Mouse (Mus musculus): ENCODE results near the gene Nectin4. TPM values are rescaled to one million over a fixed set of nuclear protein-coding genes. Genes with fewer than 3 reads are reported as not detected.

Gene Nectin4
- polyA plus RNA-seq, 1 experiment from 2014 or later: 10.2 TPM

DNA sequence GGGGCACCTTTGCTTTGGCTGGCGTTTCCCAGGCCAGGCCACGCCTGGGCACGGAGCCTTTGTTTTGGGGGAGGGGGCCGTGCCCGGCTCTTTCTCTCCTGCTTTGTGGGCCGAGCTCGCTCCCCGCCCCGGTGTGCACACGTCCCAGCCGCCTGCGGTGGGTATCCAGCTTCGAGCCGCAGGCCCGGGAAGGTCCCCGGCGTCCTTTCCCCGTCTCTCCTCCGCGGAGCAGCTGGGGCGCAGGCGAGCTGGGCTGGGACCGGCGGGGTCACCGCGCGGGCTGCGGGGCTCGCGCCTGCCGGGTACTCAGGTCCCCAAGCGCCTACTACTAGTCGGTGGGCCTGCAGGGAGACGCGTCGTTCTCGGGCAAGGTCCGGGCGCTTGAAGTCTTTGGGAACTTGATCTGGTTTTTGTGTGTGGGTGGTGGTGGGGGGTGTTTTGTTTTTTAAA, 41.6 kb downstream of the Nectin4 start:
- no peaks in the 10 kb centered on the region for H3K27me3 ChIP-seq (replicated peaks; ENCODE audit: insufficient read depth, low read length)
- peak overlapping the region; percentile 94 for H3K9ac ChIP-seq (replicated peaks; ENCODE audit: low read depth)
- H3K4me1 ChIP-seq (ENCODE audit: insufficient read depth, low read depth, low read length): no peaks in the 10 kb centered on the region; the same call in 1 of the 2 replicates
- H3K36me3 ChIP-seq (ENCODE audit: insufficient read depth, low read length): no peaks in the 10 kb centered on the region; the same call in 1 of the 2 replicates
- H3K27ac ChIP-seq (ENCODE audit: low read length): peak overlapping the region; percentile 84
- peak overlapping the region; percentile 71 for H3K4me2 ChIP-seq (replicated peaks; ENCODE audit: low read depth, low read length)
- TF ChIP-seq EP300 (IDR thresholded peaks at IDR 0.05) (no peak), CTCF (IDR thresholded peaks at IDR 0.05) (no peak)
- ATAC-seq (peak; percentile 74), DNase-seq (ENCODE audit: low spot score) (no peak)
- H3K9me3 ChIP-seq (ENCODE audit: low read length): no peaks in the 10 kb centered on the region
- WGBS: 3% methylated on average over 28 of the region's 39 CpGs
- peak overlapping the region; percentile 96 for H3K4me3 ChIP-seq (ENCODE audit: low read depth, low read length)

- H3K36me3 ChIP-seq (ENCODE audit: insufficient read depth, low read length): no peaks in the 10 kb centered on the region; the same call in 1 of the 2 replicates
- no peaks in the 10 kb centered on the region; the same call in 1 of the 2 replicates for H3K4me1 ChIP-seq (ENCODE audit: insufficient read depth, low read depth, low read length)
- peak; percentile 8; the same call in 1 of the 2 replicates for ATAC-seq
Observed at GRCm38 (mm10) chr1:171412001-171412441, 42.1 kb downstream of the Nectin4 start.

DNA sequence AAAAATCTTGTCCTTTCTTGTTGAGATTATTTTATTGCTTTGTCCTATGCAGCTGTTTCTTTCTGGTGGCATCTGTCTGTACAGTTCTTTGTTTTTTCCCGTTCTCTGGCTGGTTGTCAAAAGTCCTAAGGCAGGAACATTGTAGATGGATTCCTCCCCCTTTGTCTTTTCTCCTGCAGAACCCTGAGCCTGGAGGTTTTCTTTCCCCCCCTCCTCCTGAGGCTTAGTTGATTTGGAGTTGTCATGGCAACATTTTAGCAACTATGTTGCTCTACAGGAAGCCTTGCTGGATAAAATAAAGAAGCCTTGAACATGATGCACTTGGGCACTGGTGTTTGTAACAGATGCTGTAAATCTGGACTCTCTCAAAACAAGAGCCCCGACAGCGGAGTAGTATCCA, 42.5 kb downstream of the Nectin4 start:
- H3K4me2 ChIP-seq (replicated peaks; ENCODE audit: low read depth, low read length): peak overlapping the region; percentile 71
- H3K36me3 ChIP-seq (ENCODE audit: insufficient read depth, low read length): no peaks in the 10 kb centered on the region; the same call in 1 of the 2 replicates
- peak overlapping the region; percentile 94 for H3K9ac ChIP-seq (replicated peaks; ENCODE audit: low read depth)
- H3K27me3 ChIP-seq (replicated peaks; ENCODE audit: insufficient read depth, low read length): no peaks in the 10 kb centered on the region
- no peak for TF ChIP-seq CTCF (IDR thresholded peaks at IDR 0.05)
- TF ChIP-seq EP300 (IDR thresholded peaks at IDR 0.05): 0 out of 2 replicates have a peak, but pooled peaks have one; percentile 14
- no peaks in the 10 kb centered on the region; the same call in 1 of the 2 replicates for H3K4me1 ChIP-seq (ENCODE audit: insufficient read depth, low read depth, low read length)
- DNase-seq (ENCODE audit: low spot score) (peak; percentile 72), ATAC-seq (no peak)
- no peaks in the 10 kb centered on the region for H3K9me3 ChIP-seq (ENCODE audit: low read length)
- peak overlapping the region; percentile 96 for H3K4me3 ChIP-seq (ENCODE audit: low read depth, low read length)
- WGBS: 43% methylated on average over 3 of the region's 3 CpGs
- H3K27ac ChIP-seq (ENCODE audit: low read length): peak overlapping the region; percentile 84

More at GRCm38 (mm10) chr1:171412001-171412441, 42.1 kb downstream of the Nectin4 start:
- peak; percentile 66 for DNase-seq (ENCODE audit: low spot score)
- TF ChIP-seq CTCF (IDR thresholded peaks at IDR 0.05) (peak; percentile 35), EP300 (IDR thresholded peaks at IDR 0.05) (no peak)
- H3K27ac ChIP-seq (ENCODE audit: low read length): peak overlapping the region; percentile 84
- H3K4me2 ChIP-seq (replicated peaks; ENCODE audit: low read depth, low read length): peak overlapping the region; percentile 71
- H3K27me3 ChIP-seq (replicated peaks; ENCODE audit: insufficient read depth, low read length): no peaks in the 10 kb centered on the region
- no peaks in the 10 kb centered on the region for H3K9me3 ChIP-seq (ENCODE audit: low read length)
- peak overlapping the region; percentile 94 for H3K9ac ChIP-seq (replicated peaks; ENCODE audit: low read depth)
- WGBS: 1% methylated on average over 20 of the region's 20 CpGs
- H3K4me3 ChIP-seq (ENCODE audit: low read depth, low read length): peak overlapping the region; percentile 96

GRCm38 (mm10) chr1:171413608-171414007, 43.7 kb downstream of the Nectin4 start:
- DNase-seq (ENCODE audit: low spot score) (no peak), ATAC-seq (no peak)
- TF ChIP-seq CTCF (IDR thresholded peaks at IDR 0.05) (no peak), EP300 (IDR thresholded peaks at IDR 0.05) (no peak)
- no peak overlapping the region for H3K9ac ChIP-seq (replicated peaks; ENCODE audit: low read depth)
- no peaks in the 10 kb centered on the region; the same call in 1 of the 2 replicates for H3K36me3 ChIP-seq (ENCODE audit: insufficient read depth, low read length)
- H3K9me3 ChIP-seq (ENCODE audit: low read length): no peaks in the 10 kb centered on the region
- no peak overlapping the region for H3K4me2 ChIP-seq (replicated peaks; ENCODE audit: low read depth, low read length)
- WGBS: 77% methylated on average over 8 of the region's 8 CpGs
- H3K27ac ChIP-seq (ENCODE audit: low read length): no peak overlapping the region
- no peak overlapping the region for H3K4me3 ChIP-seq (ENCODE audit: low read depth, low read length)
- H3K4me1 ChIP-seq (ENCODE audit: insufficient read depth, low read depth, low read length): no peaks in the 10 kb centered on the region; the same call in 1 of the 2 replicates
- no peaks in the 10 kb centered on the region for H3K27me3 ChIP-seq (replicated peaks; ENCODE audit: insufficient read depth, low read length)

DNA sequence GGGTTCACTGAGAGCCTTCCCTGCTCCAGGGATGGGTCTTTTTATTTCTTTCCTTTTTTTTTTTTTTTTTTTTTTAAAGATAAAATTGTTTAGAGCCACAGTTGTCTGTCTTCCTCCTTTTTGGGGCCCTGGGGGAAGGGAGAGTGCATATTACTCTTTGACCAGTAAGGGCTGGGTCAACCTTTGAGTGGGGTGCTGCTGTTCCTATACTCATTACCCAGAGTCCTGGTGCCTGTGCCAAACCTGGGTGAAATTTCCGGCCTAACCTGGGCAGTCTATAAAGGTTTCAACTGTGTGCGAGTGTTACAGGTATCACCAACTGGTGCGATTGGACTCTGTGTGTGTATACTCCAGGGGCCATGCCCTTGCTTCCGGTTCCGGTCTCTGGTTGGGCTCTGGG, 48.8 kb downstream of the Nectin4 start, which contains the start of gene Tstd1:
TSS of gene Tstd1 (plus strand) at position 213 of the 400 bp plus-strand sequence.
- H3K9me3 ChIP-seq (ENCODE audit: low read length): no peaks in the 10 kb centered on the region
- no peak within 1 kb of the TSS for H3K4me3 ChIP-seq (ENCODE audit: low read depth, low read length)
- no peaks in the 10 kb centered on the region for H3K4me1 ChIP-seq (ENCODE audit: insufficient read depth, low read depth, low read length)
- no peak within 1 kb of the TSS for H3K27ac ChIP-seq (ENCODE audit: low read length)
- DNase-seq (ENCODE audit: low spot score) (no peak), ATAC-seq (no peak)
- WGBS: 65% methylated on average over 5 of the region's 5 CpGs
- H3K9ac ChIP-seq (replicated peaks; ENCODE audit: low read depth): no peak within 1 kb of the TSS
- TF ChIP-seq CTCF (IDR thresholded peaks at IDR 0.05) (no peak), EP300 (IDR thresholded peaks at IDR 0.05) (no peak)
- H3K4me2 ChIP-seq (replicated peaks; ENCODE audit: low read depth, low read length): no peak within 1 kb of the TSS
- H3K27me3 ChIP-seq (replicated peaks; ENCODE audit: insufficient read depth, low read length): no peaks in the 10 kb centered on the region
- no peaks in the 10 kb centered on the region; the same call in 1 of the 2 replicates for H3K36me3 ChIP-seq (ENCODE audit: insufficient read depth, low read length)

GRCm38 (mm10) chr1:171419291-171419882, 49.5 kb downstream of the Nectin4 start:
- no peaks in the 10 kb centered on the region; the same call in 1 of the 2 replicates for H3K36me3 ChIP-seq (ENCODE audit: insufficient read depth, low read length)
- H3K4me3 ChIP-seq (ENCODE audit: low read depth, low read length): no peak overlapping the region
- peak; percentile 42 for ATAC-seq
- DNase-seq (ENCODE audit: low spot score): peak; percentile 41
- H3K9me3 ChIP-seq (ENCODE audit: low read length): no peaks in the 10 kb centered on the region
- H3K4me2 ChIP-seq (replicated peaks; ENCODE audit: low read depth, low read length): no peak overlapping the region
- TF ChIP-seq EP300 (IDR thresholded peaks at IDR 0.05) (no peak), CTCF (IDR thresholded peaks at IDR 0.05) (no peak)
- no peaks in the 10 kb centered on the region for H3K27me3 ChIP-seq (replicated peaks; ENCODE audit: insufficient read depth, low read length)
- 53% methylated on average over 12 of the region's 12 CpGs for WGBS
- no peak overlapping the region for H3K27ac ChIP-seq (ENCODE audit: low read length)
- no peak overlapping the region for H3K9ac ChIP-seq (replicated peaks; ENCODE audit: low read depth)
- no peaks in the 10 kb centered on the region for H3K4me1 ChIP-seq (ENCODE audit: insufficient read depth, low read depth, low read length)
